Mouse (Mus musculus): ENCODE measurements around the gene Twsg1. TPM values are rescaled to one million over a fixed set of nuclear protein-coding genes. Genes with fewer than 3 reads are reported as not detected.

Gene Twsg1
- total and polyA plus RNA-seq, 2 experiments from 2014 or later: 42.2 to 45.3 TPM

DNA sequence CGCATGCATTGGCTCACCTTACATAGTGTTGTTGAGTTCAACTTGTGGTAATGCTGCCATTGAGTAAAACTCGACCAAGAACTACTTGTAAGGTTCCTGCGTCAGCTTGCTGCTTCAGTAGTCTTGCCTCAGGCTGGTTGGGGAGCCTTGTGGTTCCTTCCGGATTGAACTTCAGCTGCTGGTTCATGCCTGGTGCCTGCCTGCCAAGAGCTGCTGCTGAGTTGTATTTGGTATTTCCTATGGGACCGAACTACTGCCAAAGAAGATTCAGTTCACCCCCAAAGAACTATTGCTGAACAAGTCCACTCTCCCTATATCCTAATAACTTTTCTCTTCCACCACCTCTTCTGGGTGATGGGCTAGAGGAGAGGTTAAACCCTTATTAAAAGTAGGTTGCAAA is 61.5 kb downstream of the Twsg1 start:
- Histone ChIP-seq H3K4me3 (ENCODE audit: low read depth, low read length) (no peak overlapping the region), H3K9me3 (ENCODE audit: low read length) (no peaks in the 10 kb centered on the region), H3K27me3 (ENCODE audit: insufficient read depth, low read length) (no peaks in the 10 kb centered on the region), H3K27ac (ENCODE audit: low read depth, low read length) (no peak overlapping the region), H3K36me3 (ENCODE audit: insufficient read depth, low read length) (no peaks in the 10 kb centered on the region), H3K4me2 (ENCODE audit: low read depth, low read length, poor library complexity, severe bottlenecking) (no peak overlapping the region), H3K4me1 (ENCODE audit: insufficient read depth, low read length) (peaks cover 4% of the 10 kb centered on the region; the same call in 1 of the 2 replicates), H3K9ac (replicated peaks; ENCODE audit: low read length, poor library complexity, severe bottlenecking) (no peak overlapping the region)
- no peak for ATAC-seq (ENCODE audit: low FRiP score)
- no peak for TF ChIP-seq CTCF (IDR thresholded peaks at IDR 0.05)
- 87% methylated on average over 5 of the region's 5 CpGs for WGBS
- no peak for DNase-seq (ENCODE audit: low spot score)

DNA sequence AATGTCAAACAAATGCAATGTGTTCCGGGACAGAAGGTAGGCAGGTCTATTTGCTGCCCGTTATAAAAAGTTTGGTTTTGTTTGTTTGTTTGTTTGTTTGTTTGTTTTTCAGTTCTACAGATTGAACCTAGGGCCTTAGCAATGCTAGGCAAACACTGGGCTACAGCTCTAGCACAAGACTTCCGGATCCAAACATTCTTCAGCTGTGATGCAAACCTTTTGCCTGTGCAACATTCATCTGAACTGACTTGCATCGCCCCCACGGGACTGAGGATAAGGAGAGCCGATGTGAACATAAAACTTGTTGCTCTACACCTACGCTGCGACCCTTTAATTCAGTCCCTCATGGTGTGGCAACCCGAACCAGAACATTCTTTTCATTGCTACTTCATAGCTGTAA is 64.5 kb downstream of the Twsg1 start:
- DNase-seq (ENCODE audit: low spot score) (no peak), ATAC-seq (ENCODE audit: low FRiP score) (no peak)
- no peak for TF ChIP-seq CTCF (IDR thresholded peaks at IDR 0.05)
- Histone ChIP-seq H3K9me3 (ENCODE audit: low read length) (no peaks in the 10 kb centered on the region), H3K27ac (ENCODE audit: low read depth, low read length) (peak overlapping the region; percentile 87), H3K4me3 (ENCODE audit: low read depth, low read length) (peak overlapping the region; percentile 96; the same call in 1 of the 2 replicates), H3K27me3 (ENCODE audit: insufficient read depth, low read length) (no peaks in the 10 kb centered on the region), H3K4me1 (ENCODE audit: insufficient read depth, low read length) (peaks cover 10% of the 10 kb centered on the region; the same call in 1 of the 2 replicates), H3K4me2 (ENCODE audit: low read depth, low read length, poor library complexity, severe bottlenecking) (peak overlapping the region; percentile 73), H3K9ac (replicated peaks; ENCODE audit: low read length, poor library complexity, severe bottlenecking) (peak overlapping the region; percentile 62; the same call in 1 of the 2 replicates), H3K36me3 (ENCODE audit: insufficient read depth, low read length) (no peaks in the 10 kb centered on the region)
- 81% methylated on average over 9 of the region's 9 CpGs for WGBS

DNA sequence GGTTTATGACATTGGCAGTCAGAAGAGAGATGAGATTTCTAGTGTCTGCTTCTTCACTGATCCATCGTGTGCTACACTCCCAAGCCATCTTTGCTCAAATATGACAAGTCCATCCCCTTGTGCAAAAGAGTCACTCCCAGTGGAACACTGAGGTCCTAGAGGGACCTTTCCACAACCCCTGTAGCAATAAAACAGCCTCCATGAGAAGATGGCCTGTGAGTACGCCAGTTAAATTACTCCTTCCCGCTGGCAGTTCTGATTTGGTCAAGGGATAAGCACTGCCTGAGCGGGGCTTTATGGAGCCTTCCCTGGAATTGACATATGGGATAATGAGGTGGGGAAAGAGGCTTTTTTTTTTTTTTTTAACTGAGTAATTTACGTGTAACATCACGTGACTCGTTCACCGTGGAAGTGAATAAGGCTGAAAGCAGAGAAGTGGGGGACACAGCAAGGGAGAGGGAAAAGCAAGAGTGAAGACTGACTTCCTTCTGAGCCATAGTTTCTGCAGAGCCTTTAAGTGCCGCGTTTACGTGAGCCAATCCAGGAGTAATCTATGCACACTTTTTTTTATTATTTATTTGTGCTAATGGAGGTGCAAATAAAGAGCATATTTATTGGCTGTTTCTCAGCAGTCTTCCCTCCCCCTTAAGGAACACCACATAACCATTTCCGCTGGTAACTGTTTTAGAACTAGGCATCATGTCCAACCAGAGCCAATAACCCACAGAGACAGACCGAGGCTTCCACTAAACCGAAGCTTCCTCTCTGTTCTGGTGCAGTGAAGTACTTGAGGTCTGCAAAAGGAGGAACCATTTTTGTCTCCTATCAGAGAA is 65.1 kb downstream of the Twsg1 start, which contains the start of gene Ralbp1:
TSS of gene Ralbp1 (minus strand) at position 102 of the 833 bp plus-strand sequence.
- peak within 1 kb of the TSS; percentile 79 for H3K4me2 ChIP-seq (ENCODE audit: low read depth, low read length, poor library complexity, severe bottlenecking)
- H3K4me1 ChIP-seq (ENCODE audit: insufficient read depth, low read length): peaks cover 10% of the 10 kb centered on the region; the same call in 1 of the 2 replicates
- 6% methylated on average over 14 of the region's 14 CpGs for WGBS
- H3K4me3 ChIP-seq (ENCODE audit: low read depth, low read length): peak within 1 kb of the TSS; percentile 96
- H3K9ac ChIP-seq (replicated peaks; ENCODE audit: low read length, poor library complexity, severe bottlenecking): peak within 1 kb of the TSS; percentile 85
- peak within 1 kb of the TSS; percentile 87 for H3K27ac ChIP-seq (ENCODE audit: low read depth, low read length)
- DNase-seq (ENCODE audit: low spot score): peak; percentile 72
- ATAC-seq (ENCODE audit: low FRiP score): peak; percentile 2; the same call in 1 of the 2 replicates
- no peak for TF ChIP-seq CTCF (IDR thresholded peaks at IDR 0.05)
- no peaks in the 10 kb centered on the region for H3K27me3 ChIP-seq (ENCODE audit: insufficient read depth, low read length)
- H3K36me3 ChIP-seq (ENCODE audit: insufficient read depth, low read length): no peaks in the 10 kb centered on the region
- no peaks in the 10 kb centered on the region for H3K9me3 ChIP-seq (ENCODE audit: low read length)

DNA sequence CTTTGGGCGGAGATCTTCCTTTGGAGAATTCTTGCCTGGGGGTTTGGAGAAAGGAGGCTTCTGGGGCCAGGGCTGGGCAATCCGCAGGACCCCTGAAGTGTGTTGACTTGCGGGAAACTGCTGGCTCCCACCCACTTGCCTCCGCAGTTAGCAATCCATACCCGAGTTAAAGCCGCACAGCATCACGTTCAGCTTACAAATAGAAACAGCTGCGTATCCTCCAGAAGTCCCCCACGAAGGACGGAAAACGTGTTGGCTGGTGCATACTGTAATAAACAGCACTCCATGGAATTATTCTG is 65.7 kb downstream of the Twsg1 start:
- H3K9me3 ChIP-seq (ENCODE audit: low read length): no peaks in the 10 kb centered on the region
- DNase-seq (ENCODE audit: low spot score) (no peak), ATAC-seq (ENCODE audit: low FRiP score) (no peak)
- peak overlapping the region; percentile 87 for H3K27ac ChIP-seq (ENCODE audit: low read depth, low read length)
- peak overlapping the region; percentile 96 for H3K4me3 ChIP-seq (ENCODE audit: low read depth, low read length)
- peak overlapping the region; percentile 73 for H3K4me2 ChIP-seq (ENCODE audit: low read depth, low read length, poor library complexity, severe bottlenecking)
- peaks cover 10% of the 10 kb centered on the region; the same call in 1 of the 2 replicates for H3K4me1 ChIP-seq (ENCODE audit: insufficient read depth, low read length)
- no peaks in the 10 kb centered on the region for H3K36me3 ChIP-seq (ENCODE audit: insufficient read depth, low read length)
- H3K27me3 ChIP-seq (ENCODE audit: insufficient read depth, low read length): no peaks in the 10 kb centered on the region
- no peak for TF ChIP-seq CTCF (IDR thresholded peaks at IDR 0.05)
- H3K9ac ChIP-seq (replicated peaks; ENCODE audit: low read length, poor library complexity, severe bottlenecking): peak overlapping the region; percentile 62
- WGBS: 0% methylated on average over 11 of the region's 11 CpGs

GRCm38 (mm10) chr17:65884691-65885397 is 66.2 kb downstream of the Twsg1 start:
- DNase-seq (ENCODE audit: low spot score) (peak; percentile 100), ATAC-seq (ENCODE audit: low FRiP score) (peak; percentile 99)
- H3K4me1 ChIP-seq (ENCODE audit: insufficient read depth, low read length): peaks cover 10% of the 10 kb centered on the region; the same call in 1 of the 2 replicates
- H3K27me3 ChIP-seq (ENCODE audit: insufficient read depth, low read length): no peaks in the 10 kb centered on the region
- H3K36me3 ChIP-seq (ENCODE audit: insufficient read depth, low read length): no peaks in the 10 kb centered on the region
- peak overlapping the region; percentile 96 for H3K4me3 ChIP-seq (ENCODE audit: low read depth, low read length)
- TF ChIP-seq CTCF (IDR thresholded peaks at IDR 0.05): peak; percentile 27
- H3K9me3 ChIP-seq (ENCODE audit: low read length): no peaks in the 10 kb centered on the region
- under 1% methylated on average over 63 of the region's 67 CpGs for WGBS
- H3K27ac ChIP-seq (ENCODE audit: low read depth, low read length): peak overlapping the region; percentile 87
- peak overlapping the region; percentile 85 for H3K9ac ChIP-seq (replicated peaks; ENCODE audit: low read length, poor library complexity, severe bottlenecking)
- H3K4me2 ChIP-seq (ENCODE audit: low read depth, low read length, poor library complexity, severe bottlenecking): peak overlapping the region; percentile 79
